Mouse (Mus musculus) testis, adult 2 months (tissue): ENCODE measurements at regions not wholly inside any gene's neighbourhood (a gene's known extent, or its start where the extent isn't known, plus 50 kb on each side); places are given as distances from the start of the nearest gene placed in this dataset.

Source experiments
- H3K27ac ChIP-seq: fragments of 200-500 bp; 2 replicates; pipeline ENCODE4 v1.5.1; 2012; ENCODE audit warnings: low read depth, low read length; ENCODE audit not compliant: control insufficient read depth, insufficient read depth
- H3K27me3 ChIP-seq: fragments of 200-500 bp; 2 replicates; pipeline ENCODE4 v1.6.1; 2012; ENCODE audit warnings: mild to moderate bottlenecking, low read length, moderate library complexity; ENCODE audit not compliant: control insufficient read depth, insufficient read depth
- H3K36me3 ChIP-seq: fragments of 200-500 bp; 2 replicates; pipeline ENCODE4 v1.6.1; 2012; ENCODE audit warnings: mild to moderate bottlenecking, low read length; ENCODE audit not compliant: control insufficient read depth, insufficient read depth
- H3K4me1 ChIP-seq: fragments of 200-500 bp; 2 replicates; pipeline ENCODE4 v1.6.1; 2012; ENCODE audit warnings: low read length; ENCODE audit not compliant: control insufficient read depth, insufficient read depth
- H3K4me3 ChIP-seq: fragments of 200-500 bp; 2 replicates; pipeline ENCODE4 v1.5.1; 2012; ENCODE audit warnings: low read depth, mild to moderate bottlenecking, low read length, moderate library complexity, mixed read lengths; ENCODE audit not compliant: control insufficient read depth
- CTCF ChIP-seq: fragments of 200-500 bp; IDR thresholded peaks from 2 replicates; pipeline ENCODE4 v1.5.1; 2012; ENCODE audit warnings: low read depth, mild to moderate bottlenecking, inconsistent platforms, low read length, moderate library complexity; ENCODE audit not compliant: control insufficient read depth, insufficient read depth, insufficient replicate concordance
- POLR2A ChIP-seq: fragments of 200-500 bp; IDR thresholded peaks from 2 replicates; pipeline ENCODE4 v1.6.1; 2012; ENCODE audit warnings: low read depth, mild to moderate bottlenecking, inconsistent platforms, low read length, moderate library complexity; ENCODE audit not compliant: control insufficient read depth

DNA sequence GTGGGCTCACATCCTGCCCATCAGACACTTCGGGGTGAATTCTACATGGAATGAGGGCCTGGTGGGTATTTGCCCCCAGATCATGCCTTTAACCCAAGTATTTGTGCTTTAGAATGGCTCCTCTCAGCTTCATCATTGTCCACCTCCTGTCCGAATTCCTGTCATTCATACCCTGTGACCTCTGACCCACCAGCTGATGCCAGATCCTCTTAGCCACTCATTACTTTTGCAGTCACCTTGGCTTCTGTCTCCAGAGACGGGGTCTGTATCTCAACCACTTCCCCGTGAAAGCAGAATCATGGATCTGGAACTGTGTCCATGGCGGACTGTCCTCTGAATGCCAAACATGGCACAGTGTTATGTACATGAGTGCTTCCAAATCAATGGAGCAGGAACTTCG, 154.8 kb upstream of the Gm5148 start:
- H3K36me3 ChIP-seq, result no peaks in the 10 kb centered on the region
- TF ChIP-seq POLR2A (no peak), CTCF (no peak)
- H3K4me1 ChIP-seq, result no peaks in the 10 kb centered on the region
- H3K4me3 ChIP-seq, result no peak overlapping the region
- H3K27ac ChIP-seq, result no peak overlapping the region
- H3K27me3 ChIP-seq, result no peaks in the 10 kb centered on the region

DNA sequence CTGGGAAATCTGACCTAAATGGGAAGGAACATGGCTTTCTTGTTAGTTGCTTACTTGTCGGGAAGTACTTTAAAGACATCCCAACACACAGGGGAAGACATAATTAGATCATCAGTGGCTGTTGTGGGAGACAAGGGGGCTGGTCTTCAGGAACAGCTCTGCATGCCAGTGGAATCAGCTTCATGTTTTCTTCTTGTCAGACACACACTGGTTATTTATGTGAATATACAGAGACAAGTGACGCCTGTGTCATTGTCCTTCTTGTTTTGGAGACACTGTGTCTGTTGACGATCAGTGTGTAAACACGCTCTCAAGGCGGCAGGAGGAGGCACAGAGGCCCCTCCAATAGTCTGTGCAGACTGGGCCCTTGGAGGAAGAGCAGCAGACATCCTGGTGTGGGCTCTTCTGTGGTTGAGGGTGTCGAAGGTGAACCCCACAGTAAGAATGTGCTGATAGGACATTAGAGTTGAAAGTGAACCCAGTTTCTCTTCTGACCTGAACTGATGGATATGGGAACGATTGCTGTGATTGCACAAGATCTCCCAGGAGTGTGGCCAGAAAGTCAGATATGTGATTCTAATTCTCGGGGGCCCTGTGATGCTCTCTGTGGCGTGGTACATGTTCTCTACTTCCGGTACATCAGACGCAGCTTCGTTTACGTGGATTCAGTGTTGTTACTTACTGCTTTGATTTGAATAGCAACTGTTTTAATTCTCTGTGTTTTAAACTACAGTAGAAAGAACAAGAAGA, 151.9 kb upstream of the Gm5148 start:
- Histone ChIP-seq H3K27me3 (no peaks in the 10 kb centered on the region), H3K4me3 (no peak overlapping the region), H3K4me1 (no peaks in the 10 kb centered on the region), H3K27ac (peak overlapping the region; percentile 66), H3K36me3 (no peaks in the 10 kb centered on the region)
- TF ChIP-seq CTCF (no peak), POLR2A (no peak)

DNA sequence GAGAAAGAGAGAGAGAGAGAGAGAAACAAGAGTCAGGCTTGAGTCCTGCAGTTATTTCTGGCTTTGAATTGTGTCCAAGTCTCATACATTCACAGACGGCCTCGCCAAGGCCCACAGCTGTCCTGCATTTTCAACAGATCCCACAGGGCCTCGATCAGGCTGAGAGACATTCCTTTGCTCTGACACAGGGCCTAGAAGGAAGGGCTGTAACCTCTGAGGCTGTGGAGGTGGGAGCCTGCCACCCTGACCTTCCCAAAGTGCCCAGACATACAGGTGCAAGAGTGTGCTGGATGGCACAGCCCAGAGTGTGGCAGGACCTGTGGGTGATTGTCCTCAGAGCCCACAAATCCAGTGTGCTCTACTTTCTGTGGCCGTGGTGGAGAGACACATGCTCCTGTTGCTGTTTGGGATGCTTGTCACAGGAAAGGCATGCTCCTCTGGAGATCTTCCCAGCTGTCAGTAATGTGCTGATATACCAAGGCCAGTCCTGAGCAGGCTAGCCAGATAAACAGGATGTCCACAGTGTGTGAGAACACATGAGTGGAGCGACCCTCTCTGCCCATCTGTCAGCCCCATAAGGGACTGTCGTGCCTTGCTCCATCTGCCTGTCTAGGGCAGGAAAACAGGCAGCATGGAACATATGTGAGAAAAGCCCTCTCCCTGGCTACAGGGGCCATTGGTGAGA, 151.2 kb upstream of the Gm5148 start:
- no peak for TF ChIP-seq CTCF
- no peak for TF ChIP-seq POLR2A
- H3K4me1 ChIP-seq, result no peaks in the 10 kb centered on the region

DNA sequence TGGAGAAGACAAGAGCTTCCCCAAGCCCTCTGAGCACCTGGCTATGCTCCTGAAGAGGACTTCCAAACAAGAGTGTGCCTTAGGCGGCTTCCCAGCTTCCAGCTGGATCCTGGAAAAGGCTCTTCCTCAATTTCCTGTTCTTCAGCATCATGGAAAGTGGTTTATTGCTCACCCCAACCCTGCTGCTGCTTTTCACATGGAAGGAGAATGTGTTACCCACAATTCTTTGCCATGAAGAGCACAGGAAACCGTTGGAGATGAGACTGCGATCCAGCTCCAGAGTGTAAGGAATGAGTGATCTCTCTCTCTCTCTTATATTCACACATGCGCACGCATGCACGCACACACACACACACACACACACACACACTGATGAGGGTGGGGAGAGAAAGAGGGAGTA, 150.6 kb upstream of the Gm5148 start:
- Histone ChIP-seq H3K36me3 (no peaks in the 10 kb centered on the region), H3K4me3 (no peak overlapping the region), H3K27me3 (no peaks in the 10 kb centered on the region), H3K4me1 (no peaks in the 10 kb centered on the region), H3K27ac (0 out of 2 replicates have a peak overlapping the region, but pooled peaks have one; percentile 15)
- TF ChIP-seq CTCF (no peak), POLR2A (no peak)

More for the DNA sequence above, 151.2 kb upstream of the Gm5148 start:
- Histone ChIP-seq H3K27ac (peak overlapping the region; percentile 66), H3K36me3 (no peaks in the 10 kb centered on the region), H3K4me3 (no peak overlapping the region), H3K27me3 (no peaks in the 10 kb centered on the region)

DNA sequence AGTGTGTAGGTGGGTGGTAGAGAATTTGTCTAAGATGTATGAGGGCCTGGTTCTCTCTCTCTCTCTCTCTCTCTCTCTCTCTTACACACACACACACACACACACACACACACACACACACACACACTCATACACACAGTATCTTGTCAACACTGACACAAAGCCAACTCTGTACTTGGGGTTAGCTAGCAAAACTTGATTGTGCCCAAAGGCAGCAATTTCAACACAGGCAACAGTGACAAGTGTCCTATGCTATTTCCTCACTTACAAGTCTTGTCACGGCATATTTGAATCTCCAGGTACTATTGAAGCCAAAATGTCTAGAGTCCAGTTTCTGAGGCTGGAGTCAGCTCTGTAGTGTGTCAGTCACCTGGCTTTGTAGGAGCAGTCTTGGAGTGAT, 150.1 kb upstream of the Gm5148 start:
- TF ChIP-seq POLR2A (no peak), CTCF (no peak)
- H3K4me1 ChIP-seq, result no peaks in the 10 kb centered on the region
- no peak overlapping the region for H3K4me3 ChIP-seq
- H3K36me3 ChIP-seq, result no peaks in the 10 kb centered on the region
- no peaks in the 10 kb centered on the region for H3K27me3 ChIP-seq
- no peak overlapping the region for H3K27ac ChIP-seq

DNA sequence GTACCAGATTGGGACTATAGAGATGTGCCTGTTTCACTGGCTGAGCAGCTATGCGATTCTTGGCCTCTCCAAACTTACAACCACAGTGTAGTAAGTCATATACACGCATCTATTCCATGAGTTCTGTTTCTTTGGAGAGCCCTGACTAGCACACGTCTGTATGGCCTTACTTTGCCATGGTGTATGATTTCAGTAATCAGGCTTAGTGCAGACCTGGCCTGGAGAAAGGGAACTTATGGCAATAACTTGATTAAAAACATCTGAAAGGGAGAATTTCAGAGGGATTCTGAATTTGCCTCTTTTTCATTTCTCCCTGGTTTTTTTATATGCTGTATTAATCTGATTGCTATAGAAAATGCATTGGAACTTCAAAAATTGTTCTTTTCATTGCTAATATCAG, 148.0 kb upstream of the Gm5148 start:
- H3K4me1 ChIP-seq, result no peaks in the 10 kb centered on the region
- H3K36me3 ChIP-seq, result no peaks in the 10 kb centered on the region
- H3K27ac ChIP-seq, result no peak overlapping the region
- no peaks in the 10 kb centered on the region for H3K27me3 ChIP-seq
- TF ChIP-seq CTCF (no peak), POLR2A (no peak)
- no peak overlapping the region for H3K4me3 ChIP-seq

DNA sequence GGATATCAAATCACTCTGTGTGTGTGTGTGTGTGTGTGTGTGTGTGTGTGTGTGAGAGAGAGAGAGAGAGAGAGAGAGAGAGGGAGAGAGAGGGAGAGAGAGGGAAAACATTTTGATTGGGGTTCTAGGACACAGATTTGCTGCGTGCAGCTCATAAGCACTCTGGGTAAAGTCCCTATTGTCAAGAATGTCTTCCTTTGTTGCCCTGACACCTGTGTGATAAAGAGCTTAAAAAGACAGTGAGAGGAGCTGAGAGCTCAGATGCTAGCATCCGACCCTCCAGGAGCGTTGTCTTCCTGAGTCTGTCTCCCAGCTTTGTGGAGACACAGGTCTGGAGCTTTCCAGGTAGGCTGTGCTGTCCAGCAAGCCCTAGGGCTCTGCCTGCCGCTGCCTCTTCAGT, 146.8 kb upstream of the Gm5148 start:
- no peaks in the 10 kb centered on the region for H3K4me1 ChIP-seq
- H3K27me3 ChIP-seq, result no peaks in the 10 kb centered on the region
- H3K4me3 ChIP-seq, result no peak overlapping the region
- no peaks in the 10 kb centered on the region for H3K36me3 ChIP-seq
- no peak overlapping the region for H3K27ac ChIP-seq
- no peak for TF ChIP-seq CTCF
- no peak for TF ChIP-seq POLR2A
